16 mouse cellular contexts compared by ENCODE assay signal in genomic region chr5:124205211-124205610, GRCm38 (mm10). TPM values are rescaled to one million over a fixed set of nuclear protein-coding genes. Genes with fewer than 3 reads are reported as not detected.
DNase-seq lines count a peak whose midpoint lies in the region; ATAC-seq lines count a peak whose summit lies in the region.
"Had no signal": no experiment of that assay in that cellular context is flagged by ENCODE, and none has a peak within 500 bp of the region (broad histone marks: within the 10 kb centered on the region; RNA-seq: fewer than 3 reads in every experiment).

No protein-coding gene starts in this region.

- peak overlapping the region; percentile 99 for H3K27ac ChIP-seq in heart, embryonic 12.5 days (ENCODE audit: poor library complexity, severe bottlenecking)
- 0 out of 2 replicates have a peak overlapping the region, but pooled peaks have one; percentile 6 for H3K27ac ChIP-seq in kidney, embryonic 16.5 days (ENCODE audit: low read length)
- H3K27ac ChIP-seq: forebrain, embryonic 13.5 days; hindbrain, embryonic 14.5 days; limb, embryonic 12.5 days; midbrain, embryonic 13.5 days; stomach, postnatal 0 days had no signal

- ATAC-seq in heart, embryonic 12.5 days (ENCODE audit: insufficient number of reproducible peaks, low FRiP score), result no peak
- no peak for ATAC-seq in kidney, embryonic 16.5 days (ENCODE audit: low FRiP score, low TSS enrichment)
- ATAC-seq: forebrain, embryonic 13.5 days; intestine, embryonic 16.5 days; midbrain, embryonic 13.5 days had no signal

- no peak overlapping the region for H3K4me3 ChIP-seq in heart, embryonic 12.5 days
- no peak overlapping the region for H3K4me3 ChIP-seq in kidney, embryonic 16.5 days (ENCODE audit: low read length)
- H3K4me3 ChIP-seq: forebrain, embryonic 13.5 days; limb, embryonic 12.5 days; midbrain, embryonic 13.5 days had no signal

- H3K4me1 ChIP-seq in heart, embryonic 12.5 days (replicated peaks), result peaks cover 92% of the 10 kb centered on the region
- peaks cover 50% of the 10 kb centered on the region for H3K4me1 ChIP-seq in kidney, embryonic 16.5 days (ENCODE audit: insufficient read depth, low read length)

- H3K27me3 ChIP-seq in heart, embryonic 12.5 days (replicated peaks), result no peaks in the 10 kb centered on the region
- no peaks in the 10 kb centered on the region for H3K27me3 ChIP-seq in kidney, embryonic 16.5 days (ENCODE audit: insufficient read depth, low read length)
- H3K27me3 ChIP-seq: forebrain, embryonic 13.5 days; limb, embryonic 12.5 days; midbrain, embryonic 13.5 days had no signal

- H3K4me2 ChIP-seq in heart, embryonic 12.5 days, result no peak overlapping the region
- H3K4me2 ChIP-seq in kidney, embryonic 16.5 days (replicated peaks; ENCODE audit: low read depth, low read length), result no peak overlapping the region
- H3K4me2 ChIP-seq: forebrain, embryonic 13.5 days; hindbrain, embryonic 14.5 days; limb, embryonic 12.5 days; midbrain, embryonic 13.5 days had no signal

- peaks cover 4% of the 10 kb centered on the region; the same call in 1 of the 2 replicates for H3K36me3 ChIP-seq in heart, embryonic 12.5 days
- H3K36me3 ChIP-seq in kidney, embryonic 16.5 days (ENCODE audit: insufficient read depth, low read length), result no peaks in the 10 kb centered on the region
- H3K36me3 ChIP-seq: limb, embryonic 12.5 days; midbrain, embryonic 13.5 days had no signal

- intact Hi-C loops in heart, postnatal 14 days (cut with DNase I), result no loop called here

- 72% methylated on average over 9 of the region's 9 CpGs for WGBS in heart, embryonic 12.5 days
- WGBS in kidney, embryonic 16.5 days, result 71% methylated on average over 9 of the region's 9 CpGs

- DNase-seq in heart, postnatal 14 days, result no peak
- DNase-seq in kidney, postnatal 14 days, result no peak
- DNase-seq in ES-CJ7 (ENCODE audit: low read depth, low spot score), result peak; percentile 16
- DNase-seq in ZHBTc4 (ENCODE audit: low read depth, low spot score), result peak; percentile 39
- DNase-seq in layer of hippocampus, postnatal 25 days (ENCODE audit: extremely low spot score in 1 of 2, low spot score in 1 of 2), result no peak
- DNase-seq: cerebellum, adult 9-10 months; gastrocnemius, postnatal 36 days; lung, adult 18-20 months had no signal

- H3K9ac ChIP-seq in heart, embryonic 12.5 days, result peak overlapping the region; percentile 65
- H3K9ac ChIP-seq in kidney, embryonic 16.5 days (replicated peaks; ENCODE audit: low read length), result no peak overlapping the region
- H3K9ac ChIP-seq: forebrain, embryonic 13.5 days; limb, embryonic 12.5 days; midbrain, embryonic 13.5 days had no signal

- H3K9me3 ChIP-seq in heart, embryonic 12.5 days (replicated peaks), result no peaks in the 10 kb centered on the region
- no peaks in the 10 kb centered on the region for H3K9me3 ChIP-seq in kidney, embryonic 16.5 days (ENCODE audit: low read length)
- H3K9me3 ChIP-seq: forebrain, embryonic 13.5 days; limb, embryonic 12.5 days; midbrain, embryonic 13.5 days had no signal

RNA-seq across cellular contexts. Expression of gene Pitpnm2, which starts 44.3 kb away (rescaled TPM):
- 7.5 and 7.8 TPM in 2 replicates for polyA plus RNA-seq in heart, embryonic 12.5 days (2016; fragmentation: Nextera tagmentation; extraction: Ambion mirVana)
- total RNA-seq in heart, postnatal 14 days (2021), result 10 to 100 TPM; 47.9 to 52.4 TPM
- 3.9 and 4.1 TPM in 2 replicates for polyA plus RNA-seq in kidney, embryonic 16.5 days (2015; fragmentation: Nextera tagmentation; extraction: Ambion mirVana)
- 100 to 1,000 TPM; 255 to 312 TPM for total RNA-seq in layer of hippocampus, postnatal 25 days (2021)

Comparison
In these comparisons a context has a peak if more than half of its experiments do, and no peak if none do; other contexts are left out.
1. DNase-seq: peak in ES-CJ7 (single experiment) and ZHBTc4 (single experiment); none in heart, postnatal 14 days (0 of 2), kidney, postnatal 14 days (single experiment) and layer of hippocampus, postnatal 25 days (0 of 2).
2. RNA of gene Pitpnm2, which starts 44.3 kb away (total RNA-seq): 255 to 312 TPM in layer of hippocampus, postnatal 25 days; 47.9 to 52.4 TPM in heart, postnatal 14 days; every median in the first group is over 4 times any median in the second.